Mouse (Mus musculus) midbrain, embryonic 13.5 days (tissue): ENCODE measurements at regions not wholly inside any gene's neighbourhood (a gene's known extent, or its start where the extent isn't known, plus 50 kb on each side); places are given as distances from the start of the nearest gene placed in this dataset.
A peak's percentile ranks its signal among the peaks of the same experiment; 100 is the strongest.

Experiments used
- ATAC-seq: fragments of 200-750 bp; cut with Nextera tagmentation; 2 replicates; pipeline ENCODE4 v1.8.0; 2017; ENCODE audit warnings: mild to moderate bottlenecking, moderate TSS enrichment, moderate library complexity
- H3K27ac ChIP-seq: fragments of 300-500 bp; sonication (generic); 2 replicates; pipeline ENCODE4 v1.5.1; 2015; ENCODE audit warnings: inconsistent platforms, mild to moderate bottlenecking, moderate library complexity
- H3K27me3 ChIP-seq: fragments of 300-500 bp; sonication (generic); 2 replicates; pipeline ENCODE4 v1.6.1; 2015; ENCODE audit warnings: mild to moderate bottlenecking, inconsistent platforms
- H3K36me3 ChIP-seq: fragments of 300-500 bp; sonication (generic); 2 replicates; pipeline ENCODE4 v1.6.1; 2015; ENCODE audit warnings: mild to moderate bottlenecking, inconsistent platforms
- H3K4me1 ChIP-seq: fragments of 300-500 bp; sonication (generic); replicated peaks from 2 replicates; pipeline ENCODE4 v1.6.1; 2015; ENCODE audit warnings: inconsistent platforms
- H3K4me2 ChIP-seq: fragments of 300-500 bp; sonication (generic); replicated peaks from 2 replicates; pipeline ENCODE4 v1.6.1; 2015; ENCODE audit warnings: moderate library complexity, mild to moderate bottlenecking, inconsistent platforms
- H3K4me3 ChIP-seq: fragments of 300-500 bp; sonication (generic); replicated peaks from 2 replicates; pipeline ENCODE4 v1.5.1; 2015; ENCODE audit warnings: mild to moderate bottlenecking, inconsistent platforms
- H3K9ac ChIP-seq: fragments of 300-500 bp; sonication (generic); replicated peaks from 2 replicates; pipeline ENCODE4 v1.6.1; 2015; ENCODE audit warnings: mild to moderate bottlenecking, inconsistent platforms
- H3K9me3 ChIP-seq: fragments of 300-500 bp; sonication (generic); 2 replicates; pipeline ENCODE4 v1.6.1; 2016; ENCODE audit warnings: mild to moderate bottlenecking, inconsistent platforms
- WGBS: fragments of 180-500 bp; shearing (Covaris S2); methylation state at CpG from one replicate; pipeline ENCODE4 v1.1.7; 2015; 5-methylcytosine and 5-hydroxymethylcytosine counted together

GRCm38 (mm10) chr12:25303500-25304050 is 206.6 kb upstream of the Id2 start:
- Histone ChIP-seq H3K9me3 (no peaks in the 10 kb centered on the region), H3K27me3 (no peaks in the 10 kb centered on the region), H3K4me1 (peaks cover 24% of the 10 kb centered on the region), H3K36me3 (no peaks in the 10 kb centered on the region), H3K9ac (no peak overlapping the region), H3K4me2 (no peak overlapping the region), H3K4me3 (no peak overlapping the region), H3K27ac (no peak overlapping the region)
- no peak for ATAC-seq
- WGBS, result 42% methylated on average over 7 of the region's 7 CpGs

- H3K36me3 ChIP-seq, result no peaks in the 10 kb centered on the region
- H3K9ac ChIP-seq, result no peak overlapping the region
- H3K4me1 ChIP-seq, result peaks cover 24% of the 10 kb centered on the region
- ATAC-seq, result no peak
- H3K27ac ChIP-seq, result no peak overlapping the region
- H3K9me3 ChIP-seq, result no peaks in the 10 kb centered on the region
- no peak overlapping the region for H3K4me2 ChIP-seq
- H3K27me3 ChIP-seq, result no peaks in the 10 kb centered on the region
- 85% methylated on average over 9 of the region's 9 CpGs for WGBS
- no peak overlapping the region for H3K4me3 ChIP-seq
Observed at GRCm38 (mm10) chr12:25300804-25301390, 204.0 kb upstream of the Id2 start.

- no peak overlapping the region for H3K4me2 ChIP-seq
- no peaks in the 10 kb centered on the region for H3K27me3 ChIP-seq
- no peak overlapping the region for H3K9ac ChIP-seq
- H3K4me1 ChIP-seq, result peaks cover 14% of the 10 kb centered on the region
- no peak overlapping the region for H3K4me3 ChIP-seq
- H3K36me3 ChIP-seq, result no peaks in the 10 kb centered on the region
- WGBS, result 85% methylated on average over 11 of the region's 11 CpGs
- no peaks in the 10 kb centered on the region for H3K9me3 ChIP-seq
- no peak overlapping the region for H3K27ac ChIP-seq
- no peak for ATAC-seq
Observed at GRCm38 (mm10) chr12:25299603-25300471, 202.9 kb upstream of the Id2 start.

- Histone ChIP-seq H3K36me3 (no peaks in the 10 kb centered on the region), H3K9me3 (no peaks in the 10 kb centered on the region), H3K4me3 (no peak overlapping the region), H3K9ac (no peak overlapping the region), H3K27ac (no peak overlapping the region), H3K4me2 (no peak overlapping the region), H3K27me3 (no peaks in the 10 kb centered on the region), H3K4me1 (peaks cover 15% of the 10 kb centered on the region)
- 91% methylated on average over 3 of the region's 3 CpGs for WGBS
- ATAC-seq, result no peak
Observed at GRCm38 (mm10) chr12:25298766-25299165, 201.8 kb upstream of the Id2 start.

GRCm38 (mm10) chr12:25297960-25298359 is 201.0 kb upstream of the Id2 start:
- H3K36me3 ChIP-seq, result no peaks in the 10 kb centered on the region
- H3K9ac ChIP-seq, result no peak overlapping the region
- no peak overlapping the region for H3K27ac ChIP-seq
- ATAC-seq, result no peak
- H3K27me3 ChIP-seq, result no peaks in the 10 kb centered on the region
- H3K4me2 ChIP-seq, result no peak overlapping the region
- no peaks in the 10 kb centered on the region for H3K9me3 ChIP-seq
- peaks cover 16% of the 10 kb centered on the region for H3K4me1 ChIP-seq
- no peak overlapping the region for H3K4me3 ChIP-seq

GRCm38 (mm10) chr12:25296648-25297047 is 199.7 kb upstream of the Id2 start:
- no peak overlapping the region for H3K27ac ChIP-seq
- WGBS, result 96% methylated on average over 3 of the region's 3 CpGs

GRCm38 (mm10) chr12:25294179-25295025 is 197.5 kb upstream of the Id2 start:
- Histone ChIP-seq H3K4me2 (no peak overlapping the region), H3K27me3 (no peaks in the 10 kb centered on the region), H3K4me1 (peaks cover 16% of the 10 kb centered on the region), H3K36me3 (no peaks in the 10 kb centered on the region), H3K9me3 (no peaks in the 10 kb centered on the region), H3K4me3 (no peak overlapping the region), H3K9ac (no peak overlapping the region), H3K27ac (0 out of 2 replicates have a peak overlapping the region, but pooled peaks have one; percentile 1)
- ATAC-seq, result peak; percentile 30
- WGBS, result 53% methylated on average over 4 of the region's 4 CpGs

More at GRCm38 (mm10) chr12:25296648-25297047, 199.7 kb upstream of the Id2 start:
- Histone ChIP-seq H3K27me3 (no peaks in the 10 kb centered on the region), H3K9ac (no peak overlapping the region), H3K4me1 (peaks cover 16% of the 10 kb centered on the region), H3K36me3 (no peaks in the 10 kb centered on the region), H3K9me3 (no peaks in the 10 kb centered on the region), H3K4me3 (no peak overlapping the region), H3K4me2 (no peak overlapping the region)
- ATAC-seq, result no peak

GRCm38 (mm10) chr12:25293470-25294178 is 196.7 kb upstream of the Id2 start:
- Histone ChIP-seq H3K4me2 (no peak overlapping the region), H3K4me1 (peaks cover 16% of the 10 kb centered on the region), H3K27me3 (no peaks in the 10 kb centered on the region), H3K36me3 (no peaks in the 10 kb centered on the region), H3K9me3 (no peaks in the 10 kb centered on the region), H3K27ac (0 out of 2 replicates have a peak overlapping the region, but pooled peaks have one; percentile 1), H3K4me3 (no peak overlapping the region), H3K9ac (no peak overlapping the region)
- WGBS, result 34% methylated on average over 6 of the region's 6 CpGs
- peak; percentile 75 for ATAC-seq

GRCm38 (mm10) chr12:25289381-25289780 is 192.4 kb upstream of the Id2 start:
- Histone ChIP-seq H3K9ac (no peak overlapping the region), H3K9me3 (no peaks in the 10 kb centered on the region), H3K4me3 (no peak overlapping the region), H3K4me1 (peaks cover 11% of the 10 kb centered on the region), H3K4me2 (no peak overlapping the region), H3K27me3 (no peaks in the 10 kb centered on the region), H3K27ac (no peak overlapping the region), H3K36me3 (no peaks in the 10 kb centered on the region)
- 93% methylated on average over 2 of the region's 2 CpGs for WGBS
- ATAC-seq, result no peak

GRCm38 (mm10) chr12:25283808-25284207 is 186.9 kb upstream of the Id2 start:
- Histone ChIP-seq H3K4me2 (no peak overlapping the region), H3K4me3 (no peak overlapping the region), H3K27ac (no peak overlapping the region), H3K4me1 (no peaks in the 10 kb centered on the region), H3K36me3 (no peaks in the 10 kb centered on the region), H3K9ac (no peak overlapping the region), H3K27me3 (no peaks in the 10 kb centered on the region), H3K9me3 (no peaks in the 10 kb centered on the region)
- WGBS, result 92% methylated on average over 3 of the region's 3 CpGs
- ATAC-seq, result no peak

- Histone ChIP-seq H3K4me3 (no peak overlapping the region), H3K9ac (no peak overlapping the region), H3K36me3 (no peaks in the 10 kb centered on the region), H3K4me2 (no peak overlapping the region), H3K27ac (no peak overlapping the region), H3K27me3 (no peaks in the 10 kb centered on the region), H3K9me3 (no peaks in the 10 kb centered on the region), H3K4me1 (no peaks in the 10 kb centered on the region)
- 61% methylated on average over 1 of the region's 1 CpGs for WGBS
- ATAC-seq, result no peak
Observed at GRCm38 (mm10) chr12:25281438-25281837, 184.5 kb upstream of the Id2 start.
